Mouse (Mus musculus) lung, embryonic 16.5 days (tissue): ENCODE results near the gene Prkn. TPM values are rescaled to one million over a fixed set of nuclear protein-coding genes. Genes with fewer than 3 reads are reported as not detected.

ENCODE experiments used
- ATAC-seq: fragments of 200-750 bp; cut with Nextera tagmentation; 2 replicates; pipeline ENCODE4 v1.8.0; 2017; ENCODE audit warnings: low read depth, mild to moderate bottlenecking, moderate library complexity
- H3K27ac ChIP-seq: fragments of 300-500 bp; sonication (generic); 2 replicates; pipeline ENCODE4 v1.5.1; 2014; ENCODE audit warnings: mild to moderate bottlenecking, control low read depth, low read length
- H3K27me3 ChIP-seq: fragments of 300-500 bp; sonication (generic); 2 replicates; pipeline ENCODE4 v1.6.1; 2014; ENCODE audit warnings: low read depth, low read length, mixed read lengths; ENCODE audit not compliant: control insufficient read depth, insufficient read depth
- H3K36me3 ChIP-seq: fragments of 300-500 bp; sonication (generic); 2 replicates; pipeline ENCODE4 v1.6.1; 2014; ENCODE audit warnings: low read length; ENCODE audit not compliant: control insufficient read depth, insufficient read depth
- H3K4me1 ChIP-seq: fragments of 300-500 bp; sonication (generic); replicated peaks from 2 replicates; pipeline ENCODE4 v1.6.1; 2014; ENCODE audit warnings: low read length, mixed read lengths; ENCODE audit not compliant: control insufficient read depth, insufficient read depth
- H3K4me2 ChIP-seq: fragments of 300-500 bp; sonication (generic); 2 replicates; pipeline ENCODE4 v1.6.1; 2014; ENCODE audit warnings: low read depth, low read length, control low read depth
- H3K4me3 ChIP-seq: fragments of 300-500 bp; sonication (generic); 2 replicates; pipeline ENCODE4 v1.5.1; 2014; ENCODE audit warnings: mild to moderate bottlenecking, low read length, control low read depth
- H3K9ac ChIP-seq: fragments of 300-500 bp; sonication (generic); 2 replicates; pipeline ENCODE4 v1.6.1; 2014; ENCODE audit warnings: low read length, control low read depth
- H3K9me3 ChIP-seq: fragments of 300-500 bp; sonication (generic); 2 replicates; pipeline ENCODE4 v1.6.1; 2016; ENCODE audit warnings: low read length; ENCODE audit not compliant: control insufficient read depth
- WGBS: fragments of 180-500 bp; shearing (Covaris S2); extraction: QIAGEN DNeasy Blood & Tissue Kit; methylation state at CpG from one replicate; pipeline ENCODE4 v1.1.7; 2014; 5-methylcytosine and 5-hydroxymethylcytosine counted together
- polyA plus RNA-seq: library from polyadenylated mRNA; unstranded; fragments of >200 nt; fragmentation: Nextera tagmentation; extraction: Ambion mirVana; gene quantifications from 2 replicates; pipeline ENCODE4 v1.2.1, GENCODE M21; 2015

The Prkn gene
- polyA plus RNA-seq, 1 experiment from 2014 or later: 1.8 TPM

DNA sequence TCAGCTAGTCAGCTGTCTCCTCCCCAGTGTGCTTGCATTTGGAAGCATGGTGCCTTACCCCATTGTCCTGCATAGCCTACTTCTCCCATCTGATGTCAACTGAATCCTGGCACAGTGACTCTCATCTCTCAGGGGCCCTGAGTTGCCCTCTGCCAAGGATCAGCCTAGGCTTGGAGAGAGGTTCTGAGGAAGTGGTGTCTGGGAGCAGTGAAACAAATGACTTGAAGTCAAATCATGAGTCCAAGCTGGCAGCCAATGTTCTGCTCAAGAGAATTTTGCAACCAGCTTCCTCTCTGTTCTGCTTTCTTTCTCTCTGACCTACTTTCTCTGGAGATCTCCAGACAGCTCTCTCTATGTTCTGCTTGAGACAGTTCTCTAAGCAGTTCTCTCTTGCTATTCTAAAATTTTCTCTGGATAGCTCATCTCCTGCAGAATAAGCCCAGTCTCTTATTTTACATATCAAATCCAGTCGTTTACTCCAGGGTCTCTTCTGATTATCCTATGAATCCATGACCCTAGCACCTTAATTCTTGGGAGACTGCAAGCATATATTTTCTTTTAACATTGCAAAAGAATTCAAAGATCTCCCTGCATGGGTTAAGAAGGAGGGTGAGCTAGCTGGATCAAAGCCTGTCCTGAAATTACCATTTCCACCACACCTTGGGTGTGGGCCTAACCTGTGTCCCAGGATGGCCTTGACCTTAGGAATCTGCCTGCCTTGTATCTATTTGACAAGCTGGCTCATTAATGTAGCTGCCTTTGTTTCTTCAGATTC is 512.8 kb downstream of the Prkn start:
- Histone ChIP-seq H3K9ac (no peak overlapping the region), H3K4me2 (no peak overlapping the region), H3K27me3 (no peaks in the 10 kb centered on the region), H3K36me3 (no peaks in the 10 kb centered on the region), H3K4me3 (no peak overlapping the region), H3K9me3 (no peaks in the 10 kb centered on the region), H3K4me1 (no peaks in the 10 kb centered on the region), H3K27ac (no peak overlapping the region)
- WGBS: 49% methylated on average over 1 of the region's 1 CpGs
- no peak for ATAC-seq

DNA sequence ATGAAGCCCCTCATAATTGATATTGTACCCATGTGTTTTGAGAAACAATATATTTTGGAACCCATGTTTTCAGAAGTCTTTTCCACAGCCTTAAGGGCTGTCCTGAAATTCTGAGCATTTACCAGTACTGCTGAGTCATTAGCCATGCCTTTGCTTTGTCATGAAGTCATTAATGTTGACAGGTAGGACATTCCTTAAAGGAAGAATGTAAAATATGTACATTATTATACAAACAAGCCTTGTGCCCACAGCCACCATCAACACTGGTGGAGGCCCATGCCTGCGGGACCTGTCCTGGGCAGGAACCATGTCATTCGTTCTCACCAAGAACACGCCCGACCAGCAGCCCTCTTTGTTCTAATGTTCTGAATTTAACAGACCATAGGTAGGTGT is 513.4 kb downstream of the Prkn start:
- Histone ChIP-seq H3K4me1 (no peaks in the 10 kb centered on the region), H3K4me2 (no peak overlapping the region), H3K36me3 (no peaks in the 10 kb centered on the region), H3K27ac (no peak overlapping the region), H3K9ac (no peak overlapping the region), H3K9me3 (no peaks in the 10 kb centered on the region), H3K4me3 (no peak overlapping the region), H3K27me3 (no peaks in the 10 kb centered on the region)
- ATAC-seq: no peak
- WGBS: 75% methylated on average over 4 of the region's 4 CpGs

DNA sequence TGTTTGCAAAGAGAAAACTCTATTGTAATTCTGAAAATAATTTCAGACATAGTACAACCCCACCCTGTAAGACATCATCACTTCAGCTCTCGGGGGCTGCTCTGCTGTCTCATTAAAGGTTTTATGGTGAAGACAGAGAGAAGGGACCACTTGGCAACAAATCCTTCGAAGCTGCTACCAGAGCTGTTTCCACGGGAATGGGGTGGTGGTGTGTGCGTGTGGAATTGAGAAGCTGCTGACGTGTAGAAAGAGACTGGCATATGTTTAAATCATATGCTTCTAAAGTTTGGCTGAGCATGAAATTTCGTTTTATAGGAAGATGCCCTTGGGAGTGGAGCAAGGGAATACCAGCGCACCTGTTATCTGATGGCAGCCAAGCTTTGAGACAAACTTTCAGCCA is 514.2 kb downstream of the Prkn start:
- WGBS: 77% methylated on average over 7 of the region's 7 CpGs
- Histone ChIP-seq H3K27me3 (no peaks in the 10 kb centered on the region), H3K27ac (no peak overlapping the region), H3K36me3 (no peaks in the 10 kb centered on the region), H3K4me3 (no peak overlapping the region), H3K4me1 (no peaks in the 10 kb centered on the region), H3K9ac (no peak overlapping the region), H3K4me2 (no peak overlapping the region), H3K9me3 (no peaks in the 10 kb centered on the region)
- no peak for ATAC-seq

GRCm38 (mm10) chr17:11375461-11375860 is 535.3 kb downstream of the Prkn start:
- Histone ChIP-seq H3K4me3 (no peak overlapping the region), H3K9me3 (no peaks in the 10 kb centered on the region), H3K4me2 (no peak overlapping the region), H3K4me1 (no peaks in the 10 kb centered on the region), H3K36me3 (no peaks in the 10 kb centered on the region), H3K27me3 (no peaks in the 10 kb centered on the region), H3K27ac (no peak overlapping the region), H3K9ac (no peak overlapping the region)
- WGBS: 82% methylated on average over 2 of the region's 2 CpGs
- ATAC-seq: no peak

DNA sequence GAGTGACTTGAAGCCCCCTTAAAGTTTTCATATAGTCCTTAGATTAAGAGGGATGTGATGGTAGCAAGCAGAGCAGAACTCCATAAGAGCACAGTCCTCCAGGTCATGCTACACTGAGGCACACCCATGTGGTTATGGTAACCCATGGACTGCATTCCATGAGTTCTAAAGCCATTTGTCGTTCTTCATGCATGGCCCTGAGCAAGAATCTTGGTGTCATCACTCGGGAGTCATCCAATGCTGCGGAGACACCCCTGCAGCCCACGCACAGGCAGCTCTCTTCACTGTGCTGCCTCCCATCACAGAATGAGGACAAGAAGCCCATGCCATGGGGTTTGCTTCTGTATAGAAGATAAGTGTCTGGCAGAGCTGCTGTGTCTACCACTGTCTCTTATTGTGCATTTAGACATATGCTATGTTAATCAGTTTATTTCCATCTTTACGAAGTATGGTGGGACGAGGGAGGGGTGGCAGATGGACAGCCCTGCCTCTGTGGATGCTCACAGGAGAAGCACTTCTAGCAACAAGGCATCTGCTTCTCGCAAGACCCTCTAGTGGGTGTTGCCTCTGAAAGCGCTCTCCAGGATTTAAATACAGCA is 543.3 kb downstream of the Prkn start:
- Histone ChIP-seq H3K36me3 (no peaks in the 10 kb centered on the region), H3K27me3 (no peaks in the 10 kb centered on the region), H3K27ac (no peak overlapping the region), H3K4me3 (no peak overlapping the region), H3K9ac (no peak overlapping the region), H3K4me2 (no peak overlapping the region), H3K9me3 (no peaks in the 10 kb centered on the region), H3K4me1 (no peaks in the 10 kb centered on the region)
- WGBS: 83% methylated on average over 8 of the region's 8 CpGs
- ATAC-seq: no peak

- ATAC-seq: no peak
- Histone ChIP-seq H3K9me3 (no peaks in the 10 kb centered on the region), H3K27ac (no peak overlapping the region), H3K9ac (no peak overlapping the region), H3K36me3 (no peaks in the 10 kb centered on the region), H3K4me2 (no peak overlapping the region), H3K27me3 (no peaks in the 10 kb centered on the region), H3K4me3 (no peak overlapping the region), H3K4me1 (no peaks in the 10 kb centered on the region)
- 87% methylated on average over 4 of the region's 4 CpGs for WGBS
These were observed 545.1 kb downstream of the Prkn start for GRCm38 (mm10) chr17:11385246-11385645.

GRCm38 (mm10) chr17:11392622-11393294 is 552.6 kb downstream of the Prkn start:
- 33% methylated on average over 11 of the region's 11 CpGs for WGBS
- no peaks in the 10 kb centered on the region for H3K4me1 ChIP-seq
- H3K36me3 ChIP-seq: no peaks in the 10 kb centered on the region
- ATAC-seq: no peak
- H3K4me2 ChIP-seq: no peak overlapping the region
- H3K27ac ChIP-seq: no peak overlapping the region
- no peak overlapping the region for H3K9ac ChIP-seq
- no peak overlapping the region for H3K4me3 ChIP-seq
- no peaks in the 10 kb centered on the region for H3K9me3 ChIP-seq
- H3K27me3 ChIP-seq: no peaks in the 10 kb centered on the region

GRCm38 (mm10) chr17:11394607-11395006 is 554.4 kb downstream of the Prkn start:
- 77% methylated on average over 6 of the region's 6 CpGs for WGBS

GRCm38 (mm10) chr17:11397678-11398077 is 557.5 kb downstream of the Prkn start:
- Histone ChIP-seq H3K4me1 (no peaks in the 10 kb centered on the region), H3K27me3 (no peaks in the 10 kb centered on the region), H3K9ac (no peak overlapping the region), H3K4me2 (no peak overlapping the region), H3K9me3 (no peaks in the 10 kb centered on the region), H3K27ac (no peak overlapping the region), H3K36me3 (no peaks in the 10 kb centered on the region), H3K4me3 (no peak overlapping the region)
- WGBS: 88% methylated on average over 4 of the region's 4 CpGs
- ATAC-seq: no peak

More at GRCm38 (mm10) chr17:11394607-11395006, 554.4 kb downstream of the Prkn start:
- no peak for ATAC-seq
- no peaks in the 10 kb centered on the region for H3K4me1 ChIP-seq
- H3K4me2 ChIP-seq: no peak overlapping the region
- no peak overlapping the region for H3K9ac ChIP-seq
- no peaks in the 10 kb centered on the region for H3K36me3 ChIP-seq
- no peaks in the 10 kb centered on the region for H3K9me3 ChIP-seq
- H3K27me3 ChIP-seq: no peaks in the 10 kb centered on the region
- H3K4me3 ChIP-seq: no peak overlapping the region
- no peak overlapping the region for H3K27ac ChIP-seq
